Mouse (Mus musculus) layer of hippocampus, adult 2 months (tissue): ENCODE measurements around the gene Larp1. TPM values are rescaled to one million over a fixed set of nuclear protein-coding genes. Genes with fewer than 3 reads are reported as not detected.
A peak's percentile ranks its signal among the peaks of the same experiment; 100 is the strongest.

Source experiments
- DNase-seq, 2 experiments: peaks; one replicate each; pipeline ENCODE4 v3.0.0; 2022; ENCODE audit warnings: low spot score in 2 of 2
- H3K27ac ChIP-seq: fragments of 200-600 bp; 2 replicates; pipeline ENCODE4 v1.8.1; 2022
- H3K4me3 ChIP-seq: fragments of 200-600 bp; 2 replicates; pipeline ENCODE4 v1.8.1; 2022; ENCODE audit warnings: mild to moderate bottlenecking
- CTCF ChIP-seq: fragments of 200-600 bp; conservative IDR thresholded peaks from 2 replicates; pipeline ENCODE4 v1.8.1; 2022; ENCODE audit warnings: antibody characterized with exemption, mild to moderate bottlenecking, moderate library complexity
- total RNA-seq, 2 experiments: library from RNA; stranded (reverse); gene quantifications; 2 replicates each; pipeline ENCODE4 v1.2.3; 2021

The Larp1 gene
- total RNA-seq, 2 experiments from 2014 or later, result 91.1 to 92.8 TPM

DNA sequence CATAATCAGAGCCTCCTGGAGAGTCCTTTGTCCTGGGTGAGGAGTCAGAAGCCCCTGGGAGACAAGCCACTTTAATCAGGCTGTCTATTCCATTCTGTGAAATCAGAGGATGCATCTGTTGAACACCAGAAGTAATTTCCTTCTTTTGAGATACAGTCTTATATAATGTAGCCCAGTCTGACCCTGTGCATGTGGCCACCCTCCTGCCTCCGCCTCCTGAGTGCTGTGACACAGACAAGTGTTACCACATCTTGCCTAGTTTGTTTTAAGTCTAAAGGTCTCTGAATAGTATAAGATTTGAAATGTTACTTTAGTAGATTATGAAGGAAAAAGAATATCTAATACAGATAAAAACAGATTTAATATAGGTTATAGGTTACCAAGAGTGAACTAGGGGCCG is 91.1 kb downstream of the Larp1 start:
- H3K27ac ChIP-seq, result no peak overlapping the region
- no peak for TF ChIP-seq CTCF
- H3K4me3 ChIP-seq, result no peak overlapping the region
- no peak for DNase-seq

DNA sequence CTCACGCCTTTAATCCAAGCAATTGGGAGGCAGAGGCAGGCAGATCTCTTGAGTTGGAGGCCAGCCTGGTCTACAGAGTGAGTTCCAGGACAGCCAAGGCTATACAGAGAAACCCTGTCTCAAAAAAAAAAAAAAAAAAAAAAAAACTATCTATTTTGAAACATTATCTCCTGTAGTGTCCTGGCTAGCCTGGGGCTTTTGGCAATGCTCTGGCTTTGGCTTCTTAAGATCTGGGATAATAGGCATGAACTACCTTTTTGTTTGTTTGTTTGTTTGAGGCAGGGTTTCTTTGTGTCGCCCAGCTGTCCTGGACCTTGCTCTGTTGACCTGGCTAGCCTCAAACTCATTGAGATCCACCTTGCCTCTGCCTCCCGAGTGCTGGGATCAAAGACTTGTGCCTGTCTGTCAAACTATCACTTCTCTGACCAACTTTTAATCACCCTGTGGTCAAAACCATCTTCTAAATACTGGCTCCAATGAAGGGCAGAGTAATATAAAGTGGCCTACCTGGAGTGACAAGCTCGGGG is 92.4 kb downstream of the Larp1 start:
- H3K4me3 ChIP-seq, result no peak overlapping the region
- TF ChIP-seq CTCF, result no peak
- no peak overlapping the region for H3K27ac ChIP-seq
- no peak for DNase-seq

DNA sequence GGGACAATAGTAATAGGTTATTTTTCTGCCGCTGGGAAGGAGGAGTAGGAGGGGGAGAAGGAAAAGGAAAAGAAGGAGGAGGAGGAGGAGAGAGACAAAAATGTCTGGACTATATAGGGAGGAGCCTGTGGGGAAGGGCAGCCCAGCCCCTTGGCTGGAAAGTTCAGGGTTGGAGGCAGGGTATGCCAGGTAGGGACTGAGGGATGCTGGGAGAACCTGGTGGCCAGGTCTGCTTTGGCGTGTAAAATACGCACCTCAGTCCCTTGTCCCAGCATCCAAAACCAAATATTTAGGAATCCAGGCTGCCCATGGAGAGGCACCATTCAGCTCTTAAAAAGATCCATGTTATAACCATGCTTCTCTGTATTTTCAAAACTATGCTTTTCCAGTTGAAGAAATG is 93.3 kb downstream of the Larp1 start:
- no peak overlapping the region for H3K4me3 ChIP-seq
- no peak for DNase-seq
- no peak overlapping the region for H3K27ac ChIP-seq
- no peak for TF ChIP-seq CTCF

GRCm38 (mm10) chr11:58102581-58103343 is 93.9 kb downstream of the Larp1 start:
- no peak for TF ChIP-seq CTCF
- Histone ChIP-seq H3K27ac (no peak overlapping the region), H3K4me3 (no peak overlapping the region)
- DNase-seq, result no peak

- no peak for TF ChIP-seq CTCF
- Histone ChIP-seq H3K27ac (peak overlapping the region; percentile 93), H3K4me3 (peak overlapping the region; percentile 72)
- DNase-seq, result no peak
These were observed 94.4 kb downstream of the Larp1 start for GRCm38 (mm10) chr11:58103344-58103653.

GRCm38 (mm10) chr11:58103697-58104306 is 94.9 kb downstream of the Larp1 start, which contains the start of gene Cnot8:
TSS of gene Cnot8 (plus strand) at chr11:58104153.
- Histone ChIP-seq H3K4me3 (peak within 1 kb of the TSS; percentile 72), H3K27ac (peak within 1 kb of the TSS; percentile 93)
- TF ChIP-seq CTCF, result no peak
- peak; percentile 99 for DNase-seq

DNA sequence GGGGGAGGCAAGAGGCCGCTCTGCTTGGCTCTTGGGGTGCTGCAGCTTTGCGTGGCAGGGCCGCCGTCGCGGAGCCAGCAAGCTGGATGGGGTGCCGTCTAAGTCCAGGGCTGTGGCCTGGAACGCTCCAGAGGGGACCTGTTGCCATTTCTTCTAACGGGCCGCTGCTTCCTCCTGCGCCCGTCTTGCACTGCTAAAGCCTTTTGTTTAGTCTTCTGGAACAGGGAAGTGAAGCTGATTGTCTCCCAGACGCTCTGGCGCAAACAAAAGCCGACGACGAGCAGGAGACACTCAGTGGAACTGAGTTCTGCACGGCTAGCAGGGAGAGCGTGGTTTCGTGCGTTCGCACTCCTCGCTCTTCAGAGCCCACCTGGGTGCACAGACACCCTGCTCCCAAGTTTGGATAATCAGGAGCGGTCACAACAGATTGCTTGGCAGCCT is 95.5 kb downstream of the Larp1 start:
- Histone ChIP-seq H3K27ac (peak overlapping the region; percentile 93), H3K4me3 (peak overlapping the region; percentile 72)
- TF ChIP-seq CTCF, result no peak
- no peak for DNase-seq

GRCm38 (mm10) chr11:58107009-58107408 is 98.1 kb downstream of the Larp1 start:
- TF ChIP-seq CTCF, result peak; percentile 62
- no peak for DNase-seq
- Histone ChIP-seq H3K27ac (no peak overlapping the region), H3K4me3 (no peak overlapping the region)

GRCm38 (mm10) chr11:58107664-58108337 is 98.9 kb downstream of the Larp1 start:
- Histone ChIP-seq H3K4me3 (no peak overlapping the region), H3K27ac (no peak overlapping the region)
- no peak for DNase-seq
- TF ChIP-seq CTCF, result no peak

Other genes with a start within 250 kb of the Larp1 start
- gene Sap30l, start 207.4 kb upstream of the Larp1 start, total RNA-seq, result 10 to 100 TPM; 50.6 to 54.6 TPM
- not detected for gene Hand1, start 176.2 kb upstream of the Larp1 start, total RNA-seq
- not detected for gene Gm12248, start 84.1 kb downstream of the Larp1 start, total RNA-seq
- 10 to 100 TPM; 56.0 to 57.7 TPM for gene Cnot8, start 95.1 kb downstream of the Larp1 start, total RNA-seq
- 10 to 100 TPM; 18.6 to 18.7 TPM for gene Gemin5, start 159.5 kb downstream of the Larp1 start, total RNA-seq
- gene Mrpl22, start 162.6 kb downstream of the Larp1 start, total RNA-seq, result 10 to 100 TPM; 31.4 to 39.5 TPM
- gene Igtp, start 190.5 kb downstream of the Larp1 start, total RNA-seq, result 1 to 10 TPM; 1.5 to 1.9 TPM
- gene Irgm2, start 190.6 kb downstream of the Larp1 start, total RNA-seq, result 1 to 10 TPM; 1.7 to 2.3 TPM